Mouse (Mus musculus): Measurements from ENCODE around the gene Smoc1. TPM values are rescaled to one million over a fixed set of nuclear protein-coding genes. Genes with fewer than 3 reads are reported as not detected.

Gene Smoc1
- polyA plus RNA-seq, 1 experiment = 0.38 TPM

GRCm38 (mm10) chr12:80997652-80998051, 29.0 kb upstream of the Smoc1 start:
- Histone ChIP-seq H3K4me1 (ENCODE audit: control insufficient read depth, insufficient read depth, low read length) (peaks cover 8% of the 10 kb centered on the region), H3K27ac (ENCODE audit: insufficient read depth, low read depth, low read length) (no peak overlapping the region), H3K4me3 (ENCODE audit: insufficient read depth, low read length) (no peak overlapping the region)
- TF ChIP-seq CTCF (IDR thresholded peaks at IDR 0.05; ENCODE audit: low read depth, low read length) = no peak
- TF ChIP-seq POLR2A (IDR thresholded peaks at IDR 0.05; ENCODE audit: borderline replicate concordance, low read depth, low read length) = no peak

- TF ChIP-seq CTCF (IDR thresholded peaks at IDR 0.05; ENCODE audit: low read depth, low read length) (no peak), POLR2A (IDR thresholded peaks at IDR 0.05; ENCODE audit: borderline replicate concordance, low read depth, low read length) (no peak)
- peaks cover 8% of the 10 kb centered on the region for H3K4me1 ChIP-seq (ENCODE audit: control insufficient read depth, insufficient read depth, low read length)
- H3K4me3 ChIP-seq (ENCODE audit: insufficient read depth, low read length) = no peak overlapping the region
- no peak overlapping the region for H3K27ac ChIP-seq (ENCODE audit: insufficient read depth, low read depth, low read length)
These were observed 27.9 kb upstream of the Smoc1 start for GRCm38 (mm10) chr12:80998528-80999221.

- no peak overlapping the region for H3K27ac ChIP-seq (ENCODE audit: insufficient read depth, low read depth, low read length)
- TF ChIP-seq POLR2A (IDR thresholded peaks at IDR 0.05; ENCODE audit: borderline replicate concordance, low read depth, low read length) (no peak), CTCF (IDR thresholded peaks at IDR 0.05; ENCODE audit: low read depth, low read length) (no peak)
- H3K4me1 ChIP-seq (ENCODE audit: control insufficient read depth, insufficient read depth, low read length) = no peaks in the 10 kb centered on the region
- H3K4me3 ChIP-seq (ENCODE audit: insufficient read depth, low read length) = no peak overlapping the region
These were observed 25.7 kb upstream of the Smoc1 start for GRCm38 (mm10) chr12:81000924-81001323.

- Histone ChIP-seq H3K27ac (ENCODE audit: insufficient read depth, low read depth, low read length) (no peak overlapping the region), H3K4me1 (ENCODE audit: control insufficient read depth, insufficient read depth, low read length) (no peaks in the 10 kb centered on the region), H3K4me3 (ENCODE audit: insufficient read depth, low read length) (no peak overlapping the region)
- no peak for TF ChIP-seq POLR2A (IDR thresholded peaks at IDR 0.05; ENCODE audit: borderline replicate concordance, low read depth, low read length)
- no peak for TF ChIP-seq CTCF (IDR thresholded peaks at IDR 0.05; ENCODE audit: low read depth, low read length)
These were observed 23.6 kb upstream of the Smoc1 start for GRCm38 (mm10) chr12:81002841-81003635.

- TF ChIP-seq CTCF (IDR thresholded peaks at IDR 0.05; ENCODE audit: low read depth, low read length) (no peak), POLR2A (IDR thresholded peaks at IDR 0.05; ENCODE audit: borderline replicate concordance, low read depth, low read length) (no peak)
- no peak overlapping the region for H3K27ac ChIP-seq (ENCODE audit: insufficient read depth, low read depth, low read length)
- no peak overlapping the region for H3K4me3 ChIP-seq (ENCODE audit: insufficient read depth, low read length)
- H3K4me1 ChIP-seq (ENCODE audit: control insufficient read depth, insufficient read depth, low read length) = no peaks in the 10 kb centered on the region
These were observed 16.8 kb upstream of the Smoc1 start for GRCm38 (mm10) chr12:81009813-81010212.

GRCm38 (mm10) chr12:81011994-81012393, 14.6 kb upstream of the Smoc1 start:
- H3K4me1 ChIP-seq (ENCODE audit: control insufficient read depth, insufficient read depth, low read length) = no peaks in the 10 kb centered on the region
- H3K27ac ChIP-seq (ENCODE audit: insufficient read depth, low read depth, low read length) = no peak overlapping the region
- TF ChIP-seq CTCF (IDR thresholded peaks at IDR 0.05; ENCODE audit: low read depth, low read length) = no peak
- no peak for TF ChIP-seq POLR2A (IDR thresholded peaks at IDR 0.05; ENCODE audit: borderline replicate concordance, low read depth, low read length)
- H3K4me3 ChIP-seq (ENCODE audit: insufficient read depth, low read length) = no peak overlapping the region

GRCm38 (mm10) chr12:81013496-81013895, 13.1 kb upstream of the Smoc1 start:
- Histone ChIP-seq H3K4me1 (ENCODE audit: control insufficient read depth, insufficient read depth, low read length) (no peaks in the 10 kb centered on the region), H3K27ac (ENCODE audit: insufficient read depth, low read depth, low read length) (no peak overlapping the region), H3K4me3 (ENCODE audit: insufficient read depth, low read length) (no peak overlapping the region)
- TF ChIP-seq CTCF (IDR thresholded peaks at IDR 0.05; ENCODE audit: low read depth, low read length) (no peak), POLR2A (IDR thresholded peaks at IDR 0.05; ENCODE audit: borderline replicate concordance, low read depth, low read length) (no peak)

GRCm38 (mm10) chr12:81017624-81018023, 9.0 kb upstream of the Smoc1 start:
- TF ChIP-seq CTCF (IDR thresholded peaks at IDR 0.05; ENCODE audit: low read depth, low read length) (no peak), POLR2A (IDR thresholded peaks at IDR 0.05; ENCODE audit: borderline replicate concordance, low read depth, low read length) (no peak)
- Histone ChIP-seq H3K4me1 (ENCODE audit: control insufficient read depth, insufficient read depth, low read length) (no peaks in the 10 kb centered on the region; the same call in 1 of the 2 replicates), H3K4me3 (ENCODE audit: insufficient read depth, low read length) (no peak overlapping the region)

GRCm38 (mm10) chr12:81018516-81019279, 7.9 kb upstream of the Smoc1 start:
- Histone ChIP-seq H3K4me3 (ENCODE audit: insufficient read depth, low read length) (no peak overlapping the region), H3K4me1 (ENCODE audit: control insufficient read depth, insufficient read depth, low read length) (no peaks in the 10 kb centered on the region; the same call in 1 of the 2 replicates), H3K27ac (ENCODE audit: insufficient read depth, low read depth, low read length) (no peak overlapping the region)
- no peak for TF ChIP-seq POLR2A (IDR thresholded peaks at IDR 0.05; ENCODE audit: borderline replicate concordance, low read depth, low read length)
- TF ChIP-seq CTCF (IDR thresholded peaks at IDR 0.05; ENCODE audit: low read depth, low read length) = no peak

More at GRCm38 (mm10) chr12:81017624-81018023, 9.0 kb upstream of the Smoc1 start:
- H3K27ac ChIP-seq (ENCODE audit: insufficient read depth, low read depth, low read length) = no peak overlapping the region
